Mouse (Mus musculus): ENCODE results near the gene Ehd3.

DNA sequence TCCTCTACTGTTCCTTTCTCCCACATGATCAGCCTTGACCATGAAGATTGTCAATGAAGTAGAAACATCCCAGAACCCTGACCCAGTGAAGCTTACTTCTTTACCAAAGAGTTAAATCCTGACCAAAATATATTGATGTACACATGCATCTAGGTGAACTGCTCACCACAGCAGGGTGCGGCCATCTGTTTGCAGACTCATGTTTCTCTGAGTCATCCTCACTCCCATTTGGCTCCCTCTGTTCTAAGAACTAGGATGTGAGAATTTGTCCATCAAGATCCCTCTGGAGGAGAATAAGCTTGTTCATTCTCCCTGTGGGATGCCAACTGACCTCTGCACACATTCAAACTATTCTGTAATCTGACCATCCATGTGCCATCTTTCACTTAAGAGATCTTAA is 29.0 kb downstream of the Ehd3 start:
- TF ChIP-seq CTCF (IDR thresholded peaks at IDR 0.05; ENCODE audit: extremely low read depth, insufficient read depth, low read length) = no peak
- no peak for TF ChIP-seq POLR2A (IDR thresholded peaks at IDR 0.05; ENCODE audit: extremely low read depth, insufficient read depth, low read length)

Measured in cortical plate, adult 2 months (tissue).